Mouse (Mus musculus) Patski (cell line): Measurements from ENCODE around the gene Usp20. TPM values are rescaled to one million over a fixed set of nuclear protein-coding genes. Genes with fewer than 3 reads are reported as not detected.

ENCODE experiments used
- ATAC-seq: fragments of 100-300 bp; one replicate; pipeline ENCODE4 v1.8.0; 2021
- CTCF ChIA-PET: fragments of 350-600 bp; sonication (Branson Sonifier 250); formaldehyde crosslinking; loops from one replicate; lab custom pipeline; 2022; ENCODE audit warnings: inconsistent platforms; lab: Charles Lee
- POLR2A ChIA-PET: fragments of 350-600 bp; sonication (Branson Sonifier 250); formaldehyde crosslinking; loops from one replicate; lab custom pipeline; 2022; ENCODE audit warnings: antibody characterized with exemption, inconsistent platforms; lab: Charles Lee
- DNase-seq: peaks from one replicate; pipeline ENCODE4 v3.0.0-alpha.2; 2011; ENCODE audit warnings: low read depth, low spot score
- H3K27me3 ChIP-seq: fragments of 371-371 bp; one replicate; pipeline ENCODE4 v1.5.1; 2021
- CTCF ChIP-seq: fragments of 100-300 bp; IDR thresholded peaks from one replicate; pipeline ENCODE4 v1.5.1; 2021
- in situ Hi-C: fragments of 300-500 bp; cut with MboI; formaldehyde crosslinking; loops from 3 replicates; pipeline ENCODE4 v1.11.1; 2018; ENCODE audit warnings: low pct_unique_long_range_greater_than_20kb, mixed read lengths
- polyA plus RNA-seq: library from polyadenylated mRNA; unstranded; gene quantifications from one replicate; pipeline ENCODE4 v1.2.3, GENCODE M21; 2021

Usp20 gene
- polyA plus RNA-seq, 1 experiment from 2014 or later = 61.0 TPM

- ATAC-seq = no peak
- CTCF ChIA-PET = no interaction called here
- POLR2A ChIA-PET = interaction anchor here (1.6 kb wide), 1 partner anchor 13 kb away, joined by 3 read pairs; no protein-coding TSS in a partner anchor
- no peak for DNase-seq
- H3K27me3 ChIP-seq = no peaks in the 10 kb centered on the region
- in situ Hi-C loops = no loop called here
- TF ChIP-seq CTCF = no peak
These were observed 945 bp downstream of the Usp20 start for GRCm38 (mm10) chr2:30983024-30983423.

- ChIA-PET POLR2A (no interaction called here), CTCF (no interaction called here)
- ATAC-seq (peak; percentile 5), DNase-seq (no peak)
- H3K27me3 ChIP-seq = no peaks in the 10 kb centered on the region
- in situ Hi-C loops = no loop called here
- TF ChIP-seq CTCF = no peak
These were observed 3.3 kb downstream of the Usp20 start for GRCm38 (mm10) chr2:30985111-30986020.

GRCm38 (mm10) chr2:30990221-30990620 lies 8.1 kb downstream of the Usp20 start:
- ChIA-PET CTCF (no interaction called here), POLR2A (no interaction called here)
- DNase-seq (no peak), ATAC-seq (no peak)
- in situ Hi-C loops = no loop called here
- H3K27me3 ChIP-seq = no peaks in the 10 kb centered on the region
- TF ChIP-seq CTCF = no peak

- DNase-seq = no peak
- ChIA-PET POLR2A (no interaction called here), CTCF (interaction anchor here (1.5 kb wide), 1 partner anchor 11 kb away, joined by 3 read pairs; no protein-coding TSS in a partner anchor)
- no peaks in the 10 kb centered on the region for H3K27me3 ChIP-seq
- no peak for TF ChIP-seq CTCF
- in situ Hi-C loops = no loop called here
- ATAC-seq = no peak
These were observed 12.8 kb downstream of the Usp20 start for GRCm38 (mm10) chr2:30994853-30995252.

GRCm38 (mm10) chr2:30995432-30995996 lies 13.4 kb downstream of the Usp20 start:
- H3K27me3 ChIP-seq = no peaks in the 10 kb centered on the region
- TF ChIP-seq CTCF = no peak
- in situ Hi-C loops = no loop called here
- no peak for DNase-seq
- POLR2A ChIA-PET = interaction anchor here (0.9 kb wide), 1 partner anchor 12 kb away, joined by 3 read pairs; no protein-coding TSS in a partner anchor
- CTCF ChIA-PET = interaction anchor here (1.5 kb wide), 1 partner anchor 11 kb away, joined by 3 read pairs; no protein-coding TSS in a partner anchor
- ATAC-seq = peak; percentile 58

GRCm38 (mm10) chr2:30998443-30999260 lies 16.6 kb downstream of the Usp20 start:
- no peak for ATAC-seq
- no peaks in the 10 kb centered on the region for H3K27me3 ChIP-seq
- ChIA-PET CTCF (interaction anchor here (0.6 to 1.2 kb wide), 2 partner anchors 16 to 155 kb away, joined by 3 read pairs; no protein-coding TSS in a partner anchor), POLR2A (interaction anchor here (0.6 to 1.0 kb wide), 3 partner anchors 13 to 28 kb away, joined by 3 to 4 read pairs (median 3); no protein-coding TSS in a partner anchor)
- DNase-seq = no peak
- in situ Hi-C loops = no loop called here
- no peak for TF ChIP-seq CTCF

GRCm38 (mm10) chr2:31002857-31003256 lies 20.8 kb downstream of the Usp20 start:
- no peaks in the 10 kb centered on the region for H3K27me3 ChIP-seq
- CTCF ChIA-PET = no interaction called here
- POLR2A ChIA-PET = no interaction called here
- in situ Hi-C loops = no loop called here
- DNase-seq = no peak
- TF ChIP-seq CTCF = no peak
- ATAC-seq = no peak

- no peaks in the 10 kb centered on the region for H3K27me3 ChIP-seq
- ChIA-PET POLR2A (no interaction called here), CTCF (interaction anchor here (1.2 kb wide), 1 partner anchor 10 kb away, joined by 3 read pairs; no protein-coding TSS in a partner anchor)
- DNase-seq = no peak
- TF ChIP-seq CTCF = no peak
- in situ Hi-C loops = no loop called here
- no peak for ATAC-seq
These were observed 23.4 kb downstream of the Usp20 start for GRCm38 (mm10) chr2:31005453-31005852.

GRCm38 (mm10) chr2:31006434-31006833 lies 24.4 kb downstream of the Usp20 start:
- DNase-seq = no peak
- no peak for ATAC-seq
- ChIA-PET POLR2A (no interaction called here), CTCF (interaction anchor here (1.2 kb wide), 1 partner anchor 11 kb away, joined by 3 read pairs; no protein-coding TSS in a partner anchor)
- H3K27me3 ChIP-seq = no peaks in the 10 kb centered on the region
- in situ Hi-C loops = no loop called here
- TF ChIP-seq CTCF = no peak

GRCm38 (mm10) chr2:31007208-31007607 lies 25.1 kb downstream of the Usp20 start:
- DNase-seq (no peak), ATAC-seq (no peak)
- POLR2A ChIA-PET = no interaction called here
- CTCF ChIA-PET = no interaction called here
- in situ Hi-C loops = no loop called here
- H3K27me3 ChIP-seq = no peaks in the 10 kb centered on the region
- TF ChIP-seq CTCF = no peak
